Mouse (Mus musculus) heart, postnatal 10 days (tissue): ENCODE data around the gene Cyfip1. TPM values are rescaled to one million over a fixed set of nuclear protein-coding genes. Genes with fewer than 3 reads are reported as not detected.
A peak's percentile ranks its signal among the peaks of the same experiment; 100 is the strongest.
"Not testable (repeated sequence)": the region's sequence is repeated elsewhere in the genome, so short reads cannot be mapped to it uniquely, and the experiment has no call there.

Experiments used
- DNase-seq, 2 experiments: peaks; one replicate each; pipeline ENCODE4 v3.0.0; 2021
- intact Hi-C: fragments of 180-260 bp; cut with DNase I; formaldehyde crosslinking; loops from one replicate; pipeline ENCODE4 v1.15.1; 2025
- total RNA-seq, 2 experiments: library from RNA; stranded (reverse); gene quantifications; 2 replicates each; pipeline ENCODE4 v1.2.3; 2021

Gene Cyfip1
- total RNA-seq, 2 experiments from 2014 or later, result 57.4 to 60.7 TPM

GRCm38 (mm10) chr7:55859956-55860355 lies 18.4 kb downstream of the Cyfip1 start:
- DNase-seq, result no peak
- intact Hi-C loops, result no loop called here

GRCm38 (mm10) chr7:55861175-55861574 lies 19.6 kb downstream of the Cyfip1 start:
- no peak for DNase-seq
- intact Hi-C loops, result no loop called here

GRCm38 (mm10) chr7:55865044-55865443 lies 23.5 kb downstream of the Cyfip1 start:
- intact Hi-C loops, result no loop called here
- DNase-seq, result no peak

GRCm38 (mm10) chr7:55865750-55866416 lies 24.3 kb downstream of the Cyfip1 start:
- intact Hi-C loops, result no loop called here

GRCm38 (mm10) chr7:55868247-55868646 lies 26.7 kb downstream of the Cyfip1 start:
- intact Hi-C loops, result no loop called here

More at GRCm38 (mm10) chr7:55865750-55866416, 24.3 kb downstream of the Cyfip1 start:
- DNase-seq, result no peak

GRCm38 (mm10) chr7:55869220-55869619 lies 27.7 kb downstream of the Cyfip1 start:
- intact Hi-C loops, result no loop called here
- DNase-seq, result no peak

More at GRCm38 (mm10) chr7:55868247-55868646, 26.7 kb downstream of the Cyfip1 start:
- DNase-seq, result no peak

- intact Hi-C loops, result no loop called here
- no peak for DNase-seq
Observed at GRCm38 (mm10) chr7:55870340-55871020, 28.9 kb downstream of the Cyfip1 start.

- intact Hi-C loops, result no loop called here
- DNase-seq, result no peak
Observed at GRCm38 (mm10) chr7:55871476-55871875, 29.9 kb downstream of the Cyfip1 start.

- intact Hi-C loops, result loop anchor here (5.0 kb wide), 1 partner anchor 32 kb away; the partner anchor contains the start of gene Cyfip1
Observed at GRCm38 (mm10) chr7:55874703-55875102, 33.2 kb downstream of the Cyfip1 start.

GRCm38 (mm10) chr7:55877721-55878120 lies 36.2 kb downstream of the Cyfip1 start:
- peak; percentile 81 to 84 for DNase-seq
- intact Hi-C loops, result loop anchor here (5.0 kb wide), 1 partner anchor 35 kb away; the partner anchor contains the start of gene Cyfip1

More at GRCm38 (mm10) chr7:55874703-55875102, 33.2 kb downstream of the Cyfip1 start:
- DNase-seq, result no peak

GRCm38 (mm10) chr7:55880882-55881281 lies 39.3 kb downstream of the Cyfip1 start:
- DNase-seq, result no peak
- intact Hi-C loops, result no loop called here

GRCm38 (mm10) chr7:55888603-55889002 lies 47.1 kb downstream of the Cyfip1 start:
- intact Hi-C loops, result no loop called here
- no peak for DNase-seq

- intact Hi-C loops, result no loop called here
- no peak for DNase-seq
Observed at GRCm38 (mm10) chr7:55889996-55890395, 48.5 kb downstream of the Cyfip1 start.

- no peak for DNase-seq
- intact Hi-C loops, result no loop called here
Observed at GRCm38 (mm10) chr7:55890731-55891130, 49.2 kb downstream of the Cyfip1 start.

GRCm38 (mm10) chr7:55891797-55892196 lies 50.3 kb downstream of the Cyfip1 start:
- intact Hi-C loops, result no loop called here
- no peak for DNase-seq

GRCm38 (mm10) chr7:55903766-55904165 lies 62.2 kb downstream of the Cyfip1 start:
- no peak for DNase-seq
- intact Hi-C loops, result no loop called here

GRCm38 (mm10) chr7:55905449-55905848 lies 63.9 kb downstream of the Cyfip1 start:
- DNase-seq, result no peak
- intact Hi-C loops, result no loop called here

GRCm38 (mm10) chr7:55909519-55909918 lies 68.0 kb downstream of the Cyfip1 start:
- intact Hi-C loops, result no loop called here

GRCm38 (mm10) chr7:55910356-55910755 lies 68.8 kb downstream of the Cyfip1 start:
- DNase-seq, result no peak

More at GRCm38 (mm10) chr7:55909519-55909918, 68.0 kb downstream of the Cyfip1 start:
- DNase-seq, result no peak

GRCm38 (mm10) chr7:55911371-55911770 lies 69.8 kb downstream of the Cyfip1 start:
- peak; percentile 10 to 22 for DNase-seq
- intact Hi-C loops, result no loop called here

More at GRCm38 (mm10) chr7:55910356-55910755, 68.8 kb downstream of the Cyfip1 start:
- intact Hi-C loops, result no loop called here

- intact Hi-C loops, result no loop called here
- DNase-seq, result no peak
Observed at GRCm38 (mm10) chr7:55912118-55912517, 70.6 kb downstream of the Cyfip1 start.

- DNase-seq, intact Hi-C loops: not testable (repeated sequence)
Observed at GRCm38 (mm10) chr7:55918365-55918764, 76.8 kb downstream of the Cyfip1 start.
